Mouse (Mus musculus) G1E (cell line): ENCODE data around the gene Nfkb2. TPM values are rescaled to one million over a fixed set of nuclear protein-coding genes. Genes with fewer than 3 reads are reported as not detected.

ENCODE experiments used
- ATAC-seq: 2 replicates; pipeline ENCODE4 v1.8.0; 2016; ENCODE audit warnings: mild to moderate bottlenecking; ENCODE audit not compliant: insufficient number of reproducible peaks, poor library complexity, low FRiP score, severe bottlenecking; ENCODE audit errors: extremely low read depth
- DNase-seq: peaks from one replicate; pipeline ENCODE4 v3.0.0; 2012; ENCODE audit warnings: low spot score
- H3K27me3 ChIP-seq: 2 replicates; pipeline ENCODE4 v1.6.1; 2012; ENCODE audit warnings: mild to moderate bottlenecking, low read length, inconsistent platforms; ENCODE audit not compliant: insufficient read depth
- H3K36me3 ChIP-seq: replicated peaks from 2 replicates; pipeline ENCODE3; 2012; ENCODE audit warnings: mild to moderate bottlenecking, inconsistent platforms
- H3K4me1 ChIP-seq: 2 replicates; pipeline ENCODE4 v1.6.1; 2012; ENCODE audit warnings: low read depth, low read length, inconsistent platforms, mixed read lengths; ENCODE audit not compliant: insufficient read depth
- H3K4me3 ChIP-seq: 2 replicates; pipeline ENCODE4 v1.5.1; 2012; ENCODE audit warnings: low read depth, mild to moderate bottlenecking, inconsistent platforms, low read length, moderate library complexity, mixed read lengths
- H3K9me3 ChIP-seq: replicated peaks from 2 replicates; pipeline ENCODE4 v1.6.1; 2012; ENCODE audit warnings: inconsistent platforms
- CTCF ChIP-seq: IDR thresholded peaks from 2 replicates; pipeline ENCODE4 v1.5.1; 2012; ENCODE audit warnings: low read depth, low read length, inconsistent platforms, mixed read lengths
- GATA1 ChIP-seq: IDR thresholded peaks from 2 replicates; pipeline ENCODE4 v1.6.1; 2012; ENCODE audit warnings: borderline replicate concordance, low read length, inconsistent platforms, mixed read lengths
- GATA2 ChIP-seq: IDR thresholded peaks from 2 replicates; pipeline ENCODE4 v1.6.1; 2012; ENCODE audit warnings: low read depth, low read length, inconsistent platforms, borderline replicate concordance
- POLR2AphosphoS5 ChIP-seq: IDR thresholded peaks from 2 replicates; pipeline ENCODE4 v1.6.1; 2012; ENCODE audit warnings: low read depth, low read length, inconsistent platforms; ENCODE audit not compliant: insufficient replicate concordance
- TAL1 ChIP-seq: conservative IDR thresholded peaks from 2 replicates; pipeline ENCODE4 v1.6.1; 2012; ENCODE audit warnings: low read depth, low read length, inconsistent platforms, mixed read lengths
- polyA plus RNA-seq: library from polyadenylated mRNA; stranded (reverse); fragments of >175 nt; gene quantifications from 2 replicates; pipeline ENCODE4 v1.2.3, GENCODE M21; 2012
- total RNA-seq, 2 experiments: library from RNA; stranded (forward) in 1 of 2; stranded (reverse) in 1 of 2; fragments of 200-1000 nt in 1 of 2; fragments of >200 nt in 1 of 2; fragmentation: Nextera tagmentation in 1 of 2; gene quantifications; 2 replicates each; pipeline ENCODE4 v1.2.3; 2014 to 2017

Nfkb2 gene
- total and polyA plus RNA-seq, 3 experiments = 9.7 to 40.8 (median 11.3) TPM

GRCm38 (mm10) chr19:46322996-46323572, 19.0 kb downstream of the Nfkb2 start:
- ATAC-seq (no peak), DNase-seq (no peak)
- TF ChIP-seq GATA2 = no peak
- no peak for TF ChIP-seq POLR2AphosphoS5
- no peak for TF ChIP-seq CTCF
- TF ChIP-seq TAL1 = no peak
- TF ChIP-seq GATA1 = no peak
- Histone ChIP-seq H3K4me1 (peaks cover 62% of the 10 kb centered on the region), H3K27me3 (peaks cover 83% of the 10 kb centered on the region), H3K4me3 (no peak overlapping the region), H3K9me3 (peaks cover 3% of the 10 kb centered on the region; the same call in 1 of the 2 replicates), H3K36me3 (no peaks in the 10 kb centered on the region)

- Histone ChIP-seq H3K4me3 (no peak overlapping the region), H3K9me3 (no peaks in the 10 kb centered on the region), H3K36me3 (no peaks in the 10 kb centered on the region), H3K27me3 (peaks cover 77% of the 10 kb centered on the region), H3K4me1 (peaks cover 63% of the 10 kb centered on the region)
- TF ChIP-seq GATA2 (no peak), CTCF (no peak), POLR2AphosphoS5 (no peak), GATA1 (no peak), TAL1 (no peak)
- no peak for DNase-seq
- ATAC-seq = no peak
Measured at GRCm38 (mm10) chr19:46323716-46324115, 19.6 kb downstream of the Nfkb2 start.

GRCm38 (mm10) chr19:46324366-46324765, 20.2 kb downstream of the Nfkb2 start:
- TF ChIP-seq TAL1 = no peak
- no peak for TF ChIP-seq GATA1
- no peaks in the 10 kb centered on the region for H3K9me3 ChIP-seq
- H3K36me3 ChIP-seq = peaks cover 5% of the 10 kb centered on the region
- peaks cover 63% of the 10 kb centered on the region for H3K4me1 ChIP-seq
- no peak for DNase-seq
- no peak for ATAC-seq
- peaks cover 71% of the 10 kb centered on the region for H3K27me3 ChIP-seq
- no peak overlapping the region for H3K4me3 ChIP-seq

- Histone ChIP-seq H3K4me1 (peaks cover 64% of the 10 kb centered on the region), H3K9me3 (no peaks in the 10 kb centered on the region), H3K27me3 (peaks cover 66% of the 10 kb centered on the region), H3K4me3 (no peak overlapping the region), H3K36me3 (peaks cover 8% of the 10 kb centered on the region)
- DNase-seq = no peak
- ATAC-seq = no peak
- no peak for TF ChIP-seq TAL1
- no peak for TF ChIP-seq CTCF
- no peak for TF ChIP-seq POLR2AphosphoS5
- TF ChIP-seq GATA2 = no peak
- no peak for TF ChIP-seq GATA1
Measured at GRCm38 (mm10) chr19:46324918-46325317, 20.8 kb downstream of the Nfkb2 start.

GRCm38 (mm10) chr19:46326019-46326755, 22.1 kb downstream of the Nfkb2 start:
- TF ChIP-seq POLR2AphosphoS5 (no peak), TAL1 (no peak), GATA2 (no peak), GATA1 (no peak), CTCF (no peak)
- ATAC-seq (no peak), DNase-seq (no peak)
- Histone ChIP-seq H3K27me3 (peaks cover 54% of the 10 kb centered on the region), H3K9me3 (no peaks in the 10 kb centered on the region), H3K36me3 (peaks cover 20% of the 10 kb centered on the region), H3K4me1 (peaks cover 60% of the 10 kb centered on the region), H3K4me3 (no peak overlapping the region)

- Histone ChIP-seq H3K27me3 (peaks cover 48% of the 10 kb centered on the region), H3K4me1 (peaks cover 55% of the 10 kb centered on the region), H3K9me3 (no peaks in the 10 kb centered on the region), H3K36me3 (peaks cover 27% of the 10 kb centered on the region), H3K4me3 (peak within 1 kb of the TSS; percentile 83)
- no peak for DNase-seq
- ATAC-seq = no peak
- no peak for TF ChIP-seq POLR2AphosphoS5
- no peak for TF ChIP-seq GATA2
- no peak for TF ChIP-seq GATA1
- no peak for TF ChIP-seq TAL1
- no peak for TF ChIP-seq CTCF
Measured at GRCm38 (mm10) chr19:46326756-46327305, 22.7 kb downstream of the Nfkb2 start, which contains the start of gene Psd. Gene Psd, minus strand, starts transcription at chr19:46327156.
